Mouse (Mus musculus) heart, postnatal 0 days (tissue): ENCODE results near the gene Lypd3. TPM values are rescaled to one million over a fixed set of nuclear protein-coding genes. Genes with fewer than 3 reads are reported as not detected.
A peak's percentile ranks its signal among the peaks of the same experiment; 100 is the strongest.

ENCODE experiments used
- ATAC-seq: fragments of 200-750 bp; cut with Nextera tagmentation; 2 replicates; pipeline ENCODE4 v1.8.0; 2017; ENCODE audit warnings: low read depth, moderate number of reproducible peaks, moderate library complexity; ENCODE audit not compliant: insufficient read depth
- DNase-seq: peaks from one replicate; pipeline ENCODE4 v3.0.0-alpha.2; 2016; ENCODE audit warnings: low spot score
- H3K27ac ChIP-seq: fragments of 300-500 bp; sonication (generic); 2 replicates; pipeline ENCODE4 v1.5.1; 2014; ENCODE audit warnings: low read depth, mild to moderate bottlenecking
- H3K27me3 ChIP-seq: fragments of 300-500 bp; sonication (generic); 2 replicates; pipeline ENCODE4 v1.6.1; 2014; ENCODE audit warnings: low read length, mixed read lengths; ENCODE audit not compliant: control insufficient read depth, insufficient read depth
- H3K36me3 ChIP-seq: fragments of 300-500 bp; sonication (generic); replicated peaks from 2 replicates; pipeline ENCODE4 v1.6.1; 2014; ENCODE audit warnings: low read length, mixed read lengths; ENCODE audit not compliant: control insufficient read depth, insufficient read depth
- H3K4me1 ChIP-seq: fragments of 300-500 bp; sonication (generic); 2 replicates; pipeline ENCODE4 v1.6.1; 2014; ENCODE audit warnings: antibody characterized with exemption; ENCODE audit not compliant: control insufficient read depth, insufficient read depth
- H3K4me2 ChIP-seq: fragments of 300-500 bp; sonication (generic); 2 replicates; pipeline ENCODE4 v1.6.1; 2014; ENCODE audit warnings: low read depth, mild to moderate bottlenecking, low read length, moderate library complexity
- H3K4me3 ChIP-seq: fragments of 300-500 bp; sonication (generic); 2 replicates; pipeline ENCODE4 v1.5.1; 2014; ENCODE audit warnings: low read depth, low read length
- H3K9ac ChIP-seq: fragments of 300-500 bp; sonication (generic); replicated peaks from 2 replicates; pipeline ENCODE4 v1.6.1; 2014; ENCODE audit warnings: low read depth, low read length, mixed read lengths
- H3K9me3 ChIP-seq: fragments of 300-500 bp; sonication (generic); replicated peaks from 2 replicates; pipeline ENCODE4 v1.6.1; 2016; ENCODE audit warnings: low read length; ENCODE audit not compliant: control insufficient read depth
- CTCF ChIP-seq: IDR thresholded peaks from 2 replicates; pipeline ENCODE4 v1.5.1; 2016; ENCODE audit warnings: antibody characterized with exemption, control low read depth, low read depth
- EP300 ChIP-seq: IDR thresholded peaks from 2 replicates; pipeline ENCODE4 v1.6.1; 2016; ENCODE audit warnings: antibody characterized with exemption, low read depth
- WGBS: fragments of 180-500 bp; shearing (Covaris S2); extraction: QIAGEN DNeasy Blood & Tissue Kit; methylation state at CpG from one replicate; pipeline ENCODE4 v1.1.7; 2014; 5-methylcytosine and 5-hydroxymethylcytosine counted together
- polyA plus RNA-seq: library from polyadenylated mRNA; unstranded; fragments of >200 nt; fragmentation: Nextera tagmentation; extraction: Ambion mirVana; gene quantifications from 2 replicates; pipeline ENCODE4 v1.2.1, GENCODE M21; 2015
- total RNA-seq: library from RNA; depleted of rRNA; stranded (reverse); fragments of >200 nt; gene quantifications from 2 replicates; pipeline ENCODE4 v1.2.3, GENCODE M21; 2014; ENCODE audit warnings: low replicate concordance; rRNA removed

Gene Lypd3
- total RNA-seq (not detected in 2 replicates), polyA plus RNA-seq (not detected in 2 replicates)

DNA sequence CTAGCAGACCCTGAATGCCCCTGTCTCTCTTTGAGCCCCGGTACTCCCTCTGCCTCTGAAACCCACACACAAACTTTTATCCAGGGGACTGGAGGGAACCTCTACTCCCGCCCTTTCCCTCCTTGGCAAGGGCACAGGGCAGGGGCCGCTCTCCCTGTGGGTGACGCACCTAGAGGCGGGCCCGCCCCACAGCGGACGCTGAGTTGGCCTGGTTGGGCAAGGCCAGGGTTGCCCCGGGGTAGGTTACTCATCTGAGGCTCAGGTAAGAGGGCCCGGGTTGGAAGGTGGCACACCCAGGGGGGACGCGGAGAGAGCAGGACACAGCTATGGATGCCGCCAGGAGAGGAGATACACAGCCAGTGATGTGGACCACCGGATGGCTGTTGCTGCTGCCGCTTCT, at the start of gene Lypd3:
Gene Lypd3 (plus strand): TSS at position 287 of the 400 bp plus-strand sequence.
- ATAC-seq, result no peak
- peaks cover 56% of the 10 kb centered on the region for H3K27me3 ChIP-seq
- no peaks in the 10 kb centered on the region for H3K4me1 ChIP-seq
- no peaks in the 10 kb centered on the region for H3K36me3 ChIP-seq
- DNase-seq, result no peak
- 19% methylated on average over 15 of the region's 15 CpGs for WGBS
- TF ChIP-seq EP300 (no peak), CTCF (no peak)
- no peak within 1 kb of the TSS for H3K27ac ChIP-seq
- no peak within 1 kb of the TSS for H3K4me2 ChIP-seq
- no peaks in the 10 kb centered on the region for H3K9me3 ChIP-seq
- H3K9ac ChIP-seq, result no peak within 1 kb of the TSS
- no peak within 1 kb of the TSS for H3K4me3 ChIP-seq

DNA sequence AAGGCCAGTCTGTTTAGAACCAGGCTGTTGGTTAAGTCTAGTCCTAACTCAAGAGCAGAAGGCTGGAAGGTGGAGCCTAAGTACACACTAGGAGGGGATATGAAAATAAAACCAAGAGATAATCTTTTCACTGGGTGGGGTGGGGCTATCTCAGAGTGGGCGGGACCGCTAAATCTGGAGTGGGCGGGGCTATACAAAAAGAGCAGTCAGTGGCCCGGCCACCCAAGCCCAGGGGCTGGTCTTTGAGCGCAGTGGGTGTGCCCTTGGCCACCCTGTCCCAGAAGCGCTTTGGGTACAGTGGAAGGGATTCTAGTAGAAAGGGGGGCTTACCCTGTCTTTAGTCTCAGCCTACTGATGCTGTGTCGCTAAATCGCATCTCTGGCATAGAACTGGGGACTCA, 49.5 kb upstream of the Lypd3 start:
- ATAC-seq (peak; percentile 27; the same call in 1 of the 2 replicates), DNase-seq (no peak)
- 11% methylated on average over 8 of the region's 8 CpGs for WGBS
- Histone ChIP-seq H3K4me3 (peak overlapping the region; percentile 36), H3K9me3 (no peaks in the 10 kb centered on the region), H3K36me3 (no peaks in the 10 kb centered on the region), H3K4me1 (no peaks in the 10 kb centered on the region), H3K27me3 (peaks cover 27% of the 10 kb centered on the region), H3K4me2 (peak overlapping the region; percentile 56), H3K9ac (0 out of 2 replicates have a peak overlapping the region, but pooled peaks have one; percentile 15), H3K27ac (no peak overlapping the region)
- TF ChIP-seq CTCF, result no peak
- no peak for TF ChIP-seq EP300

DNA sequence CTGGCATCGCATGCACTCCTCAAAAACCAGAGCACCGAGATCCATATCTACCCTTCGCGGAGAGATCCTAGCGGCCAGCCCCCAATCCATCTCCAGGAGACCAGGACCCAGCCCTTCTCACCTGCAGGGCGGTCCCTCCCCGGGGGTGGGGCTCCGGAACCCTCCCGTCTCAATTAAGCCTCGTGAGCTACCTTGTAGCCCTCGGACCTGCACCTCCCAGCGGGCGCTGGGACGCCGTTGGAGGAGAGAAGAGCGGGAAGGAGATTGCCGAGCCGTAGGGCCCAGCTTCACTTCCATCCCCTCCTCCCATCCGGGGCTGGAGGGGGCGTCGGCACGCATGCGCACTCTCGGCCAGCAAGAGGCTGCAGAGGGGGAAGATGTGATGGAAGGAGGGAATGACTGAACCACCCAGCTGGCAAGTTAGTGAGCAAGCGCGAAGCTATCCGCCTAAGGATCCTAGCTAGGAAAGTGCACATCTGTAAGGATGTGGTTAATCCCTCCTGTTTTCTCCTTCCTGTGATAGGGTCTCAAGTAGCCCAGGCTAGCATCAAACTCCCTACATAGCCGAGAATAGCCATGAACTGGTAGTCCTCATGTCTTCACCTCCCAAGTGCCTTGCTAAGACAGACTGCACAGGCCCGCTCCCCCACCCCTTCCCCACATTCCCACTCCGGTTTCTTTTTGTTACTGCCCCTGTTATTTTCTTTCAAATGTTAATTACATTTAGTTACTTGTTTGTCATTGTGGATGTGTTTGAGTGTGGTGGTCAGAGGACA, 48.8 kb upstream of the Lypd3 start, which contains the start of the genes Ethe1 and Zfp575:
Gene Ethe1 (plus strand): TSS at position 214 of the 776 bp plus-strand sequence.
Gene Zfp575 (minus strand): TSS at position 312 of the 776 bp plus-strand sequence.
- H3K4me3 ChIP-seq, result peak within 1 kb of the TSS; percentile 36
- no peaks in the 10 kb centered on the region for H3K4me1 ChIP-seq
- 8% methylated on average over 30 of the region's 30 CpGs for WGBS
- no peak for TF ChIP-seq EP300
- TF ChIP-seq CTCF, result no peak
- H3K27ac ChIP-seq, result no peak within 1 kb of the TSS
- H3K9me3 ChIP-seq, result no peaks in the 10 kb centered on the region
- no peaks in the 10 kb centered on the region for H3K36me3 ChIP-seq
- H3K27me3 ChIP-seq, result peaks cover 27% of the 10 kb centered on the region
- ATAC-seq (0 out of 2 replicates have a peak, but pooled peaks have one; percentile 35), DNase-seq (peak; percentile 35)
- H3K4me2 ChIP-seq, result peak within 1 kb of the TSS; percentile 56
- 0 out of 2 replicates have a peak within 1 kb of the TSS, but pooled peaks have one; percentile 15 for H3K9ac ChIP-seq

DNA sequence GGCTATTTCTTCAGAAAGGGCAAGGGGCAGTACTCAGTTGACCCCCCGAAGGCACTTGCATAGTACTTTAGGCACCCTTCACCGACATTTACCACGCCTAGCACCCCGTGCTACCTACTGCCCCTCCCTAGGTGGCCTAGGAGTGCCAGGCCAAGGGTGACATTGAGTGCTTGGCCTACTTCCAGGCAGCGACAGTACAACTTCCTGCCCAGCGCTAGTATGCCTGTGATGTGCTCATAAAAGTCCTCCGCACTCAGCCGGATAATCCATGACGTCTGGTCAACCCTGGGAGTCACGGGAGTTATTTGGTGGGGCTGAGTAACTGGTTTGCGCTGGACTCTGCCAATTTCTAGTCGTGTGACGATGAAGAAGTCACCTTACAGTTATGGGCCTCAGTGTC, 48.0 kb upstream of the Lypd3 start:
- ATAC-seq, result peak; percentile 43; the same call in 1 of the 2 replicates
- WGBS, result 57% methylated on average over 13 of the region's 13 CpGs
- H3K27ac ChIP-seq, result no peak overlapping the region

DNA sequence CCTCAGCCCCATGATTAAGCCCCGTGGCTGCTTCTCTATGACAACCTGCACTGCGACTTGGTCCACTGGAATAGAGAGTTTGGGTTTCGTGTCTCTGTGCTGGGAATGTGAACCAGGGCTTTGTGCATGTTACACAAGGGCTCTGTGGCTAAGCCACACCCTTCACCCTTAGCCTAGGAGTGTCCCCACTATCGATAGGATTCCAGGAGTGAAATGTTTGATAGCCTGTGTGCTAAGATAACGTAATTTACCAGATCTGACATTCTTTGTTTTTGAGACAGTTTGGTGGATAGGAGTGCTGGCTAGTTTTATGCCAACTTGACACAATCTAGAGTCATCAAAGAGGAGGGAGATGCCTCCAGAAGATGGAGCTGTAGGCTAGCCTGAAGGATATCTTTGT, 44.6 kb upstream of the Lypd3 start:
- Histone ChIP-seq H3K9me3 (no peaks in the 10 kb centered on the region), H3K4me3 (no peak overlapping the region), H3K4me2 (no peak overlapping the region), H3K9ac (no peak overlapping the region), H3K27ac (no peak overlapping the region), H3K27me3 (peaks cover 6% of the 10 kb centered on the region), H3K36me3 (no peaks in the 10 kb centered on the region), H3K4me1 (peaks cover 5% of the 10 kb centered on the region; the same call in 1 of the 2 replicates)
- no peak for DNase-seq
- WGBS, result 68% methylated on average over 5 of the region's 5 CpGs
- TF ChIP-seq CTCF (no peak), EP300 (no peak)
- ATAC-seq, result no peak

More for the DNA sequence above, 48.0 kb upstream of the Lypd3 start:
- Histone ChIP-seq H3K36me3 (no peaks in the 10 kb centered on the region), H3K9ac (no peak overlapping the region), H3K9me3 (no peaks in the 10 kb centered on the region), H3K4me1 (peaks cover 2% of the 10 kb centered on the region; the same call in 1 of the 2 replicates), H3K4me3 (no peak overlapping the region), H3K4me2 (no peak overlapping the region), H3K27me3 (peaks cover 27% of the 10 kb centered on the region)
- no peak for DNase-seq
- TF ChIP-seq EP300 (no peak), CTCF (no peak)
